Mouse (Mus musculus) activated CD4-positive, CD25-positive, alpha-beta regulatory T cell, adult 4 months (primary cell): ENCODE results near the gene Fam174b. TPM values are rescaled to one million over a fixed set of nuclear protein-coding genes. Genes with fewer than 3 reads are reported as not detected.

ENCODE experiments used
- ATAC-seq: one replicate; pipeline ENCODE4 v1.8.0; 2017
- polyA plus RNA-seq, 2 experiments: library from polyadenylated mRNA; unstranded; fragments of 100-300 nt; shearing (Covaris generic); gene quantifications; one replicate each; pipeline ENCODE4 v1.2.1; 2017

The Fam174b gene
- polyA plus RNA-seq, result 1 to 10 TPM; 1.2 to 2.7 TPM

GRCm38 (mm10) chr7:73740111-73741035, at the start of gene Fam174b:
TSS of gene Fam174b (plus strand) at chr7:73740302.
- no peak for ATAC-seq

GRCm38 (mm10) chr7:73697092-73697491, 43.0 kb upstream of the Fam174b start:
- ATAC-seq, result no peak

- ATAC-seq, result no peak
Observed at GRCm38 (mm10) chr7:73704305-73704704, 35.8 kb upstream of the Fam174b start.

GRCm38 (mm10) chr7:73713506-73713905, 26.6 kb upstream of the Fam174b start:
- ATAC-seq, result no peak

- ATAC-seq, result no peak
Observed at GRCm38 (mm10) chr7:73715928-73716749, 24.0 kb upstream of the Fam174b start.

- no peak for ATAC-seq
Observed at GRCm38 (mm10) chr7:73716841-73717240, 23.3 kb upstream of the Fam174b start.

- no peak for ATAC-seq
Observed at GRCm38 (mm10) chr7:73718031-73718430, 22.1 kb upstream of the Fam174b start.

- no peak for ATAC-seq
Observed at GRCm38 (mm10) chr7:73718497-73719007, 21.6 kb upstream of the Fam174b start.

GRCm38 (mm10) chr7:73721046-73721445, 19.1 kb upstream of the Fam174b start:
- no peak for ATAC-seq

- ATAC-seq, result no peak
Observed at GRCm38 (mm10) chr7:73721764-73722163, 18.3 kb upstream of the Fam174b start.

GRCm38 (mm10) chr7:73729913-73730312, 10.2 kb upstream of the Fam174b start:
- ATAC-seq, result no peak

- ATAC-seq, result no peak
Observed at GRCm38 (mm10) chr7:73730430-73731022, 9.6 kb upstream of the Fam174b start.

- ATAC-seq, result no peak
Observed at GRCm38 (mm10) chr7:73736046-73736445, 4.1 kb upstream of the Fam174b start.

- ATAC-seq, result no peak
Observed at GRCm38 (mm10) chr7:73741392-73741791, 1.3 kb downstream of the Fam174b start.

GRCm38 (mm10) chr7:73741841-73742240, 1.7 kb downstream of the Fam174b start:
- ATAC-seq, result no peak

- ATAC-seq, result no peak
Observed at GRCm38 (mm10) chr7:73743144-73743543, 3.0 kb downstream of the Fam174b start.

- ATAC-seq, result no peak
Observed at GRCm38 (mm10) chr7:73743831-73744370, 3.8 kb downstream of the Fam174b start.

- ATAC-seq, result no peak
Observed at GRCm38 (mm10) chr7:73745903-73746302, 5.8 kb downstream of the Fam174b start.

- ATAC-seq, result no peak
Observed at GRCm38 (mm10) chr7:73746836-73747235, 6.7 kb downstream of the Fam174b start.

GRCm38 (mm10) chr7:73747531-73747930, 7.4 kb downstream of the Fam174b start:
- ATAC-seq, result no peak

GRCm38 (mm10) chr7:73748437-73749108, 8.5 kb downstream of the Fam174b start:
- ATAC-seq, result no peak

- no peak for ATAC-seq
Observed at GRCm38 (mm10) chr7:73749339-73749738, 9.2 kb downstream of the Fam174b start.
